Mouse (Mus musculus) olfactory bulb, adult 2 months (tissue): ENCODE data around the gene Cmah.

Experiments used
- CTCF ChIP-seq: fragments of 200-500 bp; IDR thresholded peaks from 2 replicates; pipeline ENCODE4 v1.5.1; 2012; ENCODE audit warnings: low read depth, mild to moderate bottlenecking, low read length, moderate library complexity; ENCODE audit not compliant: insufficient read depth
- POLR2A ChIP-seq: fragments of 200-500 bp; IDR thresholded peaks from 2 replicates; pipeline ENCODE4 v1.6.1; 2012; ENCODE audit warnings: mild to moderate bottlenecking, low read depth, low read length, moderate library complexity; ENCODE audit not compliant: insufficient read depth

GRCm38 (mm10) chr13:24392655-24393054 is 65.5 kb downstream of the Cmah start:
- no peak for TF ChIP-seq CTCF
- TF ChIP-seq POLR2A: no peak
